Mouse (Mus musculus) C2C12 (cell line): ENCODE data around the gene Gpr119. TPM values are rescaled to one million over a fixed set of nuclear protein-coding genes. Genes with fewer than 3 reads are reported as not detected.
A peak's percentile ranks its signal among the peaks of the same experiment; 100 is the strongest.

Experiments used
- H3K27me3 ChIP-seq: one replicate; pipeline ENCODE4 v1.6.1; 2011; ENCODE audit not compliant: control insufficient read depth, insufficient read depth, insufficient read length
- H3K36me3 ChIP-seq: one replicate; pipeline ENCODE4 v1.6.1; 2011; ENCODE audit not compliant: control insufficient read depth, insufficient read depth
- H3K4me3 ChIP-seq: one replicate; pipeline ENCODE4 v1.5.1; 2011; ENCODE audit warnings: mild to moderate bottlenecking, control low read depth; ENCODE audit not compliant: poor library complexity, insufficient read depth, severe bottlenecking
- H3K79me2 ChIP-seq: one replicate; pipeline ENCODE4 v1.6.1; 2011; ENCODE audit not compliant: control insufficient read depth, insufficient read depth
- H3K79me3 ChIP-seq: one replicate; pipeline ENCODE4 v1.6.1; 2011; ENCODE audit warnings: low read depth, control low read depth
- H3ac ChIP-seq: one replicate; pipeline ENCODE3; 2011; ENCODE audit warnings: low read depth; ENCODE audit not compliant: control insufficient read depth, insufficient read length
- CEBPB ChIP-seq: IDR thresholded peaks from one replicate; pipeline ENCODE4 v1.6.1; 2011; ENCODE audit warnings: low read depth, mild to moderate bottlenecking, control low read depth, moderate library complexity
- MYOD1 ChIP-seq: IDR thresholded peaks from one replicate; pipeline ENCODE4 v1.6.1; 2011; ENCODE audit warnings: low read depth; ENCODE audit not compliant: control insufficient read depth, insufficient read length
- USF1 ChIP-seq: IDR thresholded peaks from one replicate; pipeline ENCODE4 v1.6.1; 2011; ENCODE audit warnings: low read depth, mild to moderate bottlenecking, control low read depth, moderate library complexity
- microRNA-seq: library from miRNA; unstranded; fragments of <30 nt; microRNA quantifications from one replicate; pipeline ENCODE4, GENCODE M21; 2019; ENCODE audit warnings: borderline microRNAs expressed
- polyA plus RNA-seq: library from polyadenylated mRNA; unstranded; fragments of >200 nt; fragmentation: generic; extraction: Trizol; gene quantifications from one replicate; pipeline ENCODE4 v1.2.1, GENCODE M21; 2012; ENCODE audit warnings: missing spikeins

The Gpr119 gene
- polyA plus RNA-seq, 1 experiment = not detected

DNA sequence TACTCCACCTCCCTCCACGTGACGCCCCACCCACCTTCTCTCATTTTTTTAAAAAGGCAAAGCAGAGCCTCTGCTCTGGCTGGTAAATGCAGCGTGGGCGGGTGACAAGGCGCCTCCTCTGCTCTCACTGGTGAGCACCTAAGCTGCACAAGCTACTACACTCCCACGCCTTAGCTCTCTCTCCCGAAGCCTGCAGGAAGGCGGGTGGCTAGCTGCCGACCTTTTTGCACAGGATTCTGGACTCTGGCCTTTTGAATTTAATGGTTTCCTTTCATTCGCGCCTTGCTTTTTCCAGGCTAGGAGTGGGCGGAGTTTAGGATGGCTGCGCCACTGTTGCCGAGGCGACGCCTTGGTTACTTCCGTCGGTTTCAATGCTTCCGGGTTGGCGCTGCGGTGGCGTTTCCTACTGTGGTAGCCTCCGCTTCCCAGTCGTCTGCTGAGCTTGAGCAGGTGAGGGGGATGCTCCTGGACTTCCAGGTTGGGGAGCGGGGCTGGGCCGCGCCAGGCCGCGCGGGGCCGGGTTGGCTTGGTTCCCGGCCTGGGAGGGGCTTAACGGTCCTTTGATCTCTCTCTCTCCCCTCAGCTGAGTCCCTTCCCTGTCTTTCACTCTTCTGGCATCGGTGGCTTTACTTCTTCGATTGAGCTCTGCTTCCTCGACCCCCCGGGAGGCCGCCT lies 50.8 kb downstream of the Gpr119 start, which contains the start of gene Slc25a14:
TSS of gene Slc25a14 (plus strand) at position 35 of the 675 bp plus-strand sequence.
- Histone ChIP-seq H3K27me3 (no peaks in the 10 kb centered on the region), H3K79me3 (no peaks in the 10 kb centered on the region), H3ac (peak within 1 kb of the TSS; percentile 72), H3K79me2 (no peaks in the 10 kb centered on the region), H3K36me3 (no peaks in the 10 kb centered on the region), H3K4me3 (peak within 1 kb of the TSS; percentile 50)
- TF ChIP-seq MYOD1 (no peak), USF1 (peak; percentile 91)

- H3K79me3 ChIP-seq = no peaks in the 10 kb centered on the region
- no peak overlapping the region for H3ac ChIP-seq
- peak overlapping the region; percentile 50 for H3K4me3 ChIP-seq
- H3K79me2 ChIP-seq = no peaks in the 10 kb centered on the region
- no peaks in the 10 kb centered on the region for H3K27me3 ChIP-seq
- H3K36me3 ChIP-seq = no peaks in the 10 kb centered on the region
- TF ChIP-seq CEBPB = no peak
- TF ChIP-seq USF1 = no peak
Measured at GRCm38 (mm10) chrX:48623049-48623378, 51.3 kb downstream of the Gpr119 start.

Small RNA genes within 50 kb of the gene (microRNA-seq; reads per million reads assigned to microRNA genes)
- not detected for gene Gm27828

Other genes with a start within 250 kb of the Gpr119 start
- 6.7 TPM for gene Elf4, start 211.3 kb downstream of the Gpr119 start, polyA plus RNA-seq
- gene Aifm1, start 160.9 kb downstream of the Gpr119 start, polyA plus RNA-seq = 46.6 TPM
- not detected for gene Rab33a, start 155.2 kb downstream of the Gpr119 start, polyA plus RNA-seq
- gene Zfp280c, start 80.0 kb downstream of the Gpr119 start, polyA plus RNA-seq = 3.5 TPM
- 7.9 TPM for gene Slc25a14, start 51.1 kb downstream of the Gpr119 start, polyA plus RNA-seq
- gene Rbmx2, start 20.5 kb upstream of the Gpr119 start, polyA plus RNA-seq = 9.7 TPM
- gene Gm595, start 203.2 kb upstream of the Gpr119 start, polyA plus RNA-seq = not detected